Mouse (Mus musculus): ENCODE data around the gene Vmn2r18. TPM values are rescaled to one million over a fixed set of nuclear protein-coding genes. Genes with fewer than 3 reads are reported as not detected.

The Vmn2r18 gene
- polyA plus RNA-seq (2015; fragmentation: Nextera tagmentation; extraction: Ambion mirVana): not detected in 2 replicates

GRCm38 (mm10) chr5:151605921-151606320 is at the start of gene Vmn2r18:
Gene Vmn2r18, minus strand, starts transcription at chr5:151606021.
- 87% methylated on average over 3 of the region's 3 CpGs for WGBS
- Histone ChIP-seq H3K4me1 (no peaks in the 10 kb centered on the region), H3K27me3 (no peaks in the 10 kb centered on the region), H3K9ac (replicated peaks) (no peak within 1 kb of the TSS), H3K36me3 (no peaks in the 10 kb centered on the region), H3K27ac (replicated peaks) (no peak within 1 kb of the TSS), H3K4me2 (replicated peaks) (no peak within 1 kb of the TSS), H3K9me3 (no peaks in the 10 kb centered on the region), H3K4me3 (no peak within 1 kb of the TSS)
- ATAC-seq (replicated peaks): no peak

- no peaks in the 10 kb centered on the region for H3K9me3 ChIP-seq
- H3K4me1 ChIP-seq: peaks cover 13% of the 10 kb centered on the region
- peak overlapping the region; percentile 73 for H3K4me2 ChIP-seq (replicated peaks)
- no peaks in the 10 kb centered on the region for H3K27me3 ChIP-seq
- H3K27ac ChIP-seq (replicated peaks): peak overlapping the region; percentile 82
- WGBS: 66% methylated on average over 3 of the region's 3 CpGs
- no peak overlapping the region for H3K9ac ChIP-seq (replicated peaks)
- peaks cover 29% of the 10 kb centered on the region for H3K36me3 ChIP-seq
- no peak for ATAC-seq (replicated peaks)
- H3K4me3 ChIP-seq: peak overlapping the region; percentile 66
These were observed 45.6 kb upstream of the Vmn2r18 start for GRCm38 (mm10) chr5:151651411-151651784.

- Histone ChIP-seq H3K4me1 (peaks cover 13% of the 10 kb centered on the region), H3K27me3 (no peaks in the 10 kb centered on the region), H3K4me3 (peak within 1 kb of the TSS; percentile 66), H3K4me2 (replicated peaks) (peak within 1 kb of the TSS; percentile 73), H3K36me3 (peaks cover 34% of the 10 kb centered on the region), H3K27ac (replicated peaks) (peak within 1 kb of the TSS; percentile 82), H3K9me3 (no peaks in the 10 kb centered on the region), H3K9ac (replicated peaks) (peak within 1 kb of the TSS; percentile 73)
- WGBS: under 1% methylated on average over 42 of the region's 42 CpGs
- ATAC-seq (replicated peaks): peak; percentile 98
These were observed 45.0 kb upstream of the Vmn2r18 start, which contains the start of gene Rfc3 for GRCm38 (mm10) chr5:151650700-151651410. Gene Rfc3, minus strand, starts transcription at chr5:151651242.

GRCm38 (mm10) chr5:151644845-151645244 is 39.0 kb upstream of the Vmn2r18 start:
- peaks cover 7% of the 10 kb centered on the region for H3K4me1 ChIP-seq
- no peaks in the 10 kb centered on the region for H3K27me3 ChIP-seq
- H3K4me2 ChIP-seq (replicated peaks): no peak overlapping the region
- H3K27ac ChIP-seq (replicated peaks): no peak overlapping the region
- no peak overlapping the region for H3K4me3 ChIP-seq
- WGBS: 91% methylated on average over 7 of the region's 7 CpGs
- H3K36me3 ChIP-seq: peaks cover 91% of the 10 kb centered on the region
- no peak for ATAC-seq (replicated peaks)
- no peaks in the 10 kb centered on the region for H3K9me3 ChIP-seq
- H3K9ac ChIP-seq (replicated peaks): no peak overlapping the region

GRCm38 (mm10) chr5:151642867-151643266 is 37.0 kb upstream of the Vmn2r18 start:
- Histone ChIP-seq H3K9ac (replicated peaks) (no peak overlapping the region), H3K9me3 (no peaks in the 10 kb centered on the region), H3K36me3 (peaks cover 77% of the 10 kb centered on the region), H3K4me1 (no peaks in the 10 kb centered on the region), H3K27me3 (no peaks in the 10 kb centered on the region), H3K4me3 (no peak overlapping the region), H3K27ac (replicated peaks) (no peak overlapping the region), H3K4me2 (replicated peaks) (no peak overlapping the region)
- ATAC-seq (replicated peaks): no peak
- WGBS: 91% methylated on average over 5 of the region's 5 CpGs

GRCm38 (mm10) chr5:151642102-151642501 is 36.3 kb upstream of the Vmn2r18 start:
- WGBS: 91% methylated on average over 1 of the region's 1 CpGs
- Histone ChIP-seq H3K9me3 (no peaks in the 10 kb centered on the region), H3K9ac (replicated peaks) (no peak overlapping the region), H3K4me3 (no peak overlapping the region), H3K4me2 (replicated peaks) (no peak overlapping the region), H3K4me1 (no peaks in the 10 kb centered on the region), H3K36me3 (peaks cover 69% of the 10 kb centered on the region), H3K27me3 (no peaks in the 10 kb centered on the region), H3K27ac (replicated peaks) (no peak overlapping the region)
- 0 out of 2 replicates have a peak, but pooled peaks have one; percentile 16 for ATAC-seq (replicated peaks)

GRCm38 (mm10) chr5:151601696-151602095 is 4.1 kb downstream of the Vmn2r18 start:
- ATAC-seq (replicated peaks): no peak
- WGBS: 50% methylated on average over 1 of the region's 1 CpGs
- Histone ChIP-seq H3K27me3 (no peaks in the 10 kb centered on the region), H3K36me3 (no peaks in the 10 kb centered on the region), H3K27ac (replicated peaks) (no peak overlapping the region), H3K4me2 (replicated peaks) (no peak overlapping the region), H3K9ac (replicated peaks) (no peak overlapping the region), H3K4me3 (no peak overlapping the region), H3K4me1 (no peaks in the 10 kb centered on the region), H3K9me3 (no peaks in the 10 kb centered on the region)

Other genes starting within 250 kb of the Vmn2r18 start
- gene Gm42906, start 177.9 kb downstream of the Vmn2r18 start, polyA plus RNA-seq (2015; fragmentation: Nextera tagmentation; extraction: Ambion mirVana): not detected in 2 replicates
- gene Rfc3, start 45.2 kb upstream of the Vmn2r18 start, polyA plus RNA-seq (2015; fragmentation: Nextera tagmentation; extraction: Ambion mirVana): 86.4 and 93.6 TPM in 2 replicates

All from forebrain, embryonic 15.5 days (tissue).